8 mouse cellular contexts compared by ENCODE assay signal in the genomic region with DNA sequence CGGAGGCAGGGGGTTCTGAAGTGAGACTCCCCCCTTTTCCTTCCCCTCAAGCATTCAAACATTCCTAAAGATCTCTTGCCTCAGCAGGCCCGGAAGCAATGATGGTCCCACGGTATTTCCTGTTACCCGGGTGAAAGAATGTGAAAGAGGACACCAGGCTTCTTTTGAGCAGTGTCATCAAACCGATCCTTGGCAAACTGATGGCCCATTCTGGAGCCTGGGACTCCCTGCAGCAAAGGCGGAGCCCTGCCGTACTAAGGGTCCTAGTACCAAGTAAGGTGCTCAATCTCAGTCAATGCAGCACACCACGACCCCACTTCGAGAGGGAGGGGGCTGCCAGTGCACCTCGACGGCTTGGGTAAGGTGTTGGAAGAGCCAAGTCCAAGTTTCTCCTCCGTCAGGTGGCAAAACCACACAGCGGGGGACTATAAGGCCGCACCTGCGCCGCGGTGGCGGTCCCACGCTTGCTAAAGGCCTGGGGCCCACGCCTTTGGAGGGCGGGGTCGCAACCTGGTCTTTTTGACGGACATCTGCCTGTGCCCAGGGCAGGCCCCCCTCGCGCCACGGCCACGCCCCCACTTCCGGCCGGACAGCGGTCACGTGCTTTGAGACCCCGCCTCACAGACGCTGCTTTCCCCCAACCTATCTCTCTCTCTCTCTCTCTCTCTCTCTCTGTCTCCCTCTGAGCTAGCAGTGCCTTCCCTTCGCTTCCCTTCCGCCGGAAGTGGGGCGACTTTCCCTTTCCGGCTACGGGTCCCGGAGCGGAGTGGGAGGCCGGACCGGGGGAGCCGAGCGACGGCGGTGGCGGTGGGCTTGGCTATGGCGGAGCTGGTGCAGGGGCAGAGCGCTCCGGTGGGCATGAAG. TPM values are rescaled to one million over a fixed set of nuclear protein-coding genes. Genes with fewer than 3 reads are reported as not detected.
DNase-seq lines count a peak whose midpoint lies in the region; ATAC-seq and TF ChIP-seq lines count a peak whose summit lies in the region.

TSS of gene Fubp3 (plus strand) at position 601 of the 864 bp plus-strand sequence.

- H3K4me1 ChIP-seq in CH12.LX (ENCODE audit: control insufficient read depth in 1 of 2, insufficient read depth in 2 of 2) = peaks cover 3 to 18% of the 10 kb centered on the region in 2 experiments
- peaks cover 10% of the 10 kb centered on the region for H3K4me1 ChIP-seq in forebrain, embryonic 11.5 days (replicated peaks; ENCODE audit: control insufficient read depth, insufficient read depth, low read length)
- peaks cover 15% of the 10 kb centered on the region for H3K4me1 ChIP-seq in heart, embryonic 16.5 days (ENCODE audit: control insufficient read depth, insufficient read depth, low read length)
- H3K4me1 ChIP-seq in liver, embryonic 15.5 days (replicated peaks) = peaks cover 27% of the 10 kb centered on the region
- peaks cover 18% of the 10 kb centered on the region for H3K4me1 ChIP-seq in neural tube, embryonic 12.5 days

- peaks cover 30% of the 10 kb centered on the region for H3K79me2 ChIP-seq in CH12.LX (replicated peaks; ENCODE audit: control insufficient read depth, extremely low read depth, insufficient read depth, poor library complexity, severe bottlenecking)

- peaks cover 9% of the 10 kb centered on the region for H3K9me3 ChIP-seq in CH12.LX (replicated peaks; ENCODE audit: low read length)
- H3K9me3 ChIP-seq in forebrain, embryonic 11.5 days (ENCODE audit: control insufficient read depth, low read length) = no peaks in the 10 kb centered on the region
- H3K9me3 ChIP-seq in heart, embryonic 16.5 days (replicated peaks; ENCODE audit: control insufficient read depth, low read length) = no peaks in the 10 kb centered on the region
- H3K9me3 ChIP-seq in liver, embryonic 15.5 days (replicated peaks) = no peaks in the 10 kb centered on the region
- no peaks in the 10 kb centered on the region; the same call in 1 of the 2 replicates for H3K9me3 ChIP-seq in neural tube, embryonic 12.5 days

- H3K9ac ChIP-seq in CH12.LX (ENCODE audit: insufficient read depth, low read depth) = peak within 1 kb of the TSS; percentile 90
- H3K9ac ChIP-seq in forebrain, embryonic 11.5 days (ENCODE audit: low read length) = peak within 1 kb of the TSS; percentile 97
- peak within 1 kb of the TSS; percentile 93 for H3K9ac ChIP-seq in heart, embryonic 16.5 days (ENCODE audit: low read length)
- peak within 1 kb of the TSS; percentile 81 for H3K9ac ChIP-seq in liver, embryonic 15.5 days
- H3K9ac ChIP-seq in neural tube, embryonic 12.5 days = peak within 1 kb of the TSS; percentile 95

- in situ Hi-C loops in CH12.LX (cut with MboI; ENCODE audit: low pct_ligation_motif_present, low pct_unique_long_range_greater_than_20kb, low sequenced_read_pairs) = no loop called here

- TF ChIP-seq EP300 in CH12.LX (IDR thresholded peaks at IDR 0.05; ENCODE audit: low read length) = no peak

- ATAC-seq in forebrain, embryonic 11.5 days (replicated peaks; ENCODE audit: low FRiP score) = peak; percentile 94
- peak; percentile 97 for ATAC-seq in heart, embryonic 16.5 days (replicated peaks; ENCODE audit: extremely low read depth, insufficient read depth, low FRiP score)
- peak; percentile 87 for ATAC-seq in liver, embryonic 15.5 days (ENCODE audit: insufficient read depth)
- ATAC-seq in neural tube, embryonic 12.5 days (ENCODE audit: low FRiP score, low read depth) = peak; percentile 97

- peak within 1 kb of the TSS; percentile 96 for H3K4me2 ChIP-seq in CH12.LX (ENCODE audit: insufficient read depth, low read depth, poor library complexity, severe bottlenecking)
- H3K4me2 ChIP-seq in forebrain, embryonic 11.5 days (ENCODE audit: low read depth, low read length, severe bottlenecking) = peak within 1 kb of the TSS; percentile 92
- peak within 1 kb of the TSS; percentile 74 for H3K4me2 ChIP-seq in heart, embryonic 16.5 days (ENCODE audit: low read depth, low read length)
- peak within 1 kb of the TSS; percentile 87 for H3K4me2 ChIP-seq in liver, embryonic 15.5 days
- peak within 1 kb of the TSS; percentile 85 for H3K4me2 ChIP-seq in neural tube, embryonic 12.5 days (replicated peaks)

- dilution Hi-C loops in CH12.LX (cut with MboI; ENCODE audit: extremely low pct_ligation_motif_present, extremely low pct_unique_long_range_greater_than_20kb, low sequenced_read_pairs) = no loop called here

- H3K36me3 ChIP-seq in CH12.LX (replicated peaks in 1 of 2; ENCODE audit: control insufficient read depth in 1 of 2, insufficient read depth in 1 of 2, low read length in 1 of 2) = peaks cover 0 to 19% of the 10 kb centered on the region in 2 experiments
- no peaks in the 10 kb centered on the region; the same call in 1 of the 2 replicates for H3K36me3 ChIP-seq in forebrain, embryonic 11.5 days (ENCODE audit: control insufficient read depth, insufficient read depth, low read length)
- H3K36me3 ChIP-seq in heart, embryonic 16.5 days (ENCODE audit: control insufficient read depth, insufficient read depth) = peaks cover 4% of the 10 kb centered on the region
- 0 out of 2 replicates have a peak, but pooled peaks cover 8% of the 10 kb centered on the region for H3K36me3 ChIP-seq in liver, embryonic 15.5 days (replicated peaks)
- H3K36me3 ChIP-seq in neural tube, embryonic 12.5 days = peaks cover 7% of the 10 kb centered on the region; the same call in 1 of the 2 replicates

- TF ChIP-seq RAD21 in CH12.LX (IDR thresholded peaks at IDR 0.05; ENCODE audit: low read depth, low read length) = no peak

- no peak for TF ChIP-seq CTCF in CH12.LX (conservative IDR thresholded peaks at IDR 0.05 in 1 of 2, IDR thresholded peaks at IDR 0.05 in 1 of 2; ENCODE audit: low read depth in 2 of 2, low read length in 2 of 2)

- DNase-seq in CH12.LX (ENCODE audit: extremely low read depth) = peak; percentile 91
- DNase-seq in c-Kit-positive CD71-positive TER-119-negative erythroid progenitor cells, embryonic 14.5 days (ENCODE audit: low read depth) = peak; percentile 75
- peak; percentile 97 for DNase-seq in forebrain, embryonic 11.5 days (ENCODE audit: low spot score)
- peak; percentile 94 to 95 for DNase-seq in kidney, postnatal 36 days
- DNase-seq in telencephalon, adult 2 months (ENCODE audit: low read depth, low spot score) = peak; percentile 83

- peaks cover 15% of the 10 kb centered on the region for H3K27me3 ChIP-seq in CH12.LX (replicated peaks)
- no peaks in the 10 kb centered on the region for H3K27me3 ChIP-seq in forebrain, embryonic 11.5 days (ENCODE audit: control insufficient read depth, insufficient read depth, low read length)
- no peaks in the 10 kb centered on the region for H3K27me3 ChIP-seq in heart, embryonic 16.5 days (ENCODE audit: control insufficient read depth, insufficient read depth, low read length)
- no peaks in the 10 kb centered on the region for H3K27me3 ChIP-seq in liver, embryonic 15.5 days
- H3K27me3 ChIP-seq in neural tube, embryonic 12.5 days (replicated peaks) = peaks cover 4% of the 10 kb centered on the region; the same call in 1 of the 2 replicates

- TF ChIP-seq POLR2A in CH12.LX (IDR thresholded peaks at IDR 0.05; ENCODE audit: low read depth, low read length) = peak; percentile 92

- peak within 1 kb of the TSS; percentile 89 to 93 (median 89) for H3K4me3 ChIP-seq in CH12.LX (replicated peaks in 1 of 3; ENCODE audit: low read depth in 2 of 3, low read length in 2 of 3, poor library complexity in 1 of 3)
- peak within 1 kb of the TSS; percentile 99 for H3K4me3 ChIP-seq in forebrain, embryonic 11.5 days (ENCODE audit: low read depth, low read length)
- H3K4me3 ChIP-seq in heart, embryonic 16.5 days (ENCODE audit: low read length) = peak within 1 kb of the TSS; percentile 93
- peak within 1 kb of the TSS; percentile 91 for H3K4me3 ChIP-seq in liver, embryonic 15.5 days (replicated peaks)
- H3K4me3 ChIP-seq in neural tube, embryonic 12.5 days = peak within 1 kb of the TSS; percentile 95

- 2% methylated on average over 51 of the region's 51 CpGs for WGBS in forebrain, embryonic 11.5 days
- 1% methylated on average over 51 of the region's 51 CpGs for WGBS in heart, embryonic 16.5 days
- 2% methylated on average over 51 of the region's 51 CpGs for WGBS in liver, embryonic 15.5 days (ENCODE audit: insufficient replicate concordance)
- WGBS in neural tube, embryonic 12.5 days = under 1% methylated on average over 51 of the region's 51 CpGs

- peak within 1 kb of the TSS; percentile 45 for H3K27ac ChIP-seq in CH12.LX (ENCODE audit: insufficient read depth, low read depth)
- peak within 1 kb of the TSS; percentile 70 for H3K27ac ChIP-seq in forebrain, embryonic 11.5 days (ENCODE audit: low read depth, low read length)
- H3K27ac ChIP-seq in heart, embryonic 16.5 days (ENCODE audit: low read length) = peak within 1 kb of the TSS; percentile 90
- H3K27ac ChIP-seq in liver, embryonic 15.5 days (replicated peaks) = peak within 1 kb of the TSS; percentile 77
- H3K27ac ChIP-seq in neural tube, embryonic 12.5 days = peak within 1 kb of the TSS; percentile 81

TF ChIP-seq in CH12.LX, 34 proteins besides CTCF, POLR2A, EP300 and RAD21 (continues in another document):
- TF ChIP-seq MAFK (IDR thresholded peaks at IDR 0.05; ENCODE audit: insufficient replicate concordance, low read length) (no peak), PAX5 (IDR thresholded peaks at IDR 0.05; ENCODE audit: low read length) (no peak), ELF1 (IDR thresholded peaks at IDR 0.05; ENCODE audit: low read depth, low read length) (peak; percentile 89), USF2 (conservative IDR thresholded peaks at IDR 0.05; ENCODE audit: low read depth, low read length) (peak; percentile 85), MXI1 (IDR thresholded peaks at IDR 0.05; ENCODE audit: low read depth, low read length) (peak; percentile 90), TCF12 (IDR thresholded peaks at IDR 0.05; ENCODE audit: low read depth, low read length) (peak; percentile 76), MAX (IDR thresholded peaks at IDR 0.05; ENCODE audit: low read length) (peak; percentile 96), KAT2A (IDR thresholded peaks at IDR 0.05; ENCODE audit: insufficient replicate concordance, low read length) (peak; percentile 68; the same call in 1 of the 2 replicates), ZKSCAN1 (IDR thresholded peaks at IDR 0.05; ENCODE audit: borderline replicate concordance, low read depth, low read length) (no peak), JUN (IDR thresholded peaks at IDR 0.05; ENCODE audit: insufficient read depth, low read depth, low read length) (no peak), POLR2AphosphoS2 (IDR thresholded peaks at IDR 0.05; ENCODE audit: low read depth, low read length) (peak; percentile 82; the same call in 1 of the 2 replicates)

RNA-seq across cellular contexts. Expression of gene Fubp3, which starts in this region (rescaled TPM):
- total RNA-seq in CH12.LX (2012; rRNA removed) (33.5 and 36.8 TPM in 2 replicates), CH12.LX (2014; rRNA removed) (64.2 and 68.6 TPM in 2 replicates)
- 52.3 and 57.3 TPM in 2 replicates for polyA plus RNA-seq in CH12.LX (2012; ENCODE audit: insufficient read length, low read depth)
- polyA plus RNA-seq in forebrain, embryonic 11.5 days (2014; fragmentation: Nextera tagmentation; extraction: Ambion mirVana) = 102 and 106 TPM in 2 replicates
- polyA plus RNA-seq in heart, embryonic 16.5 days (2015; fragmentation: Nextera tagmentation; extraction: Ambion mirVana) = 34.7 and 43.4 TPM in 2 replicates
- polyA plus RNA-seq in liver, embryonic 15.5 days (2015; fragmentation: Nextera tagmentation; extraction: Ambion mirVana) = 15.4 and 20.6 TPM in 2 replicates
- polyA plus RNA-seq in neural tube, embryonic 12.5 days (2016; fragmentation: Nextera tagmentation; extraction: Ambion mirVana) = 80.3 and 86.6 TPM in 2 replicates

Comparison
In these comparisons a context has a peak if more than half of its experiments do, and no peak if none do; other contexts are left out.
1. Peak in every context shown above with its lines: DNase-seq, ATAC-seq, H3K4me3 ChIP-seq and H3K27ac ChIP-seq.